Mouse (Mus musculus): ENCODE measurements at regions not wholly inside any gene's neighbourhood (a gene's known extent, or its start where the extent isn't known, plus 50 kb on each side); places are given as distances from the start of the nearest gene placed in this dataset.

DNA sequence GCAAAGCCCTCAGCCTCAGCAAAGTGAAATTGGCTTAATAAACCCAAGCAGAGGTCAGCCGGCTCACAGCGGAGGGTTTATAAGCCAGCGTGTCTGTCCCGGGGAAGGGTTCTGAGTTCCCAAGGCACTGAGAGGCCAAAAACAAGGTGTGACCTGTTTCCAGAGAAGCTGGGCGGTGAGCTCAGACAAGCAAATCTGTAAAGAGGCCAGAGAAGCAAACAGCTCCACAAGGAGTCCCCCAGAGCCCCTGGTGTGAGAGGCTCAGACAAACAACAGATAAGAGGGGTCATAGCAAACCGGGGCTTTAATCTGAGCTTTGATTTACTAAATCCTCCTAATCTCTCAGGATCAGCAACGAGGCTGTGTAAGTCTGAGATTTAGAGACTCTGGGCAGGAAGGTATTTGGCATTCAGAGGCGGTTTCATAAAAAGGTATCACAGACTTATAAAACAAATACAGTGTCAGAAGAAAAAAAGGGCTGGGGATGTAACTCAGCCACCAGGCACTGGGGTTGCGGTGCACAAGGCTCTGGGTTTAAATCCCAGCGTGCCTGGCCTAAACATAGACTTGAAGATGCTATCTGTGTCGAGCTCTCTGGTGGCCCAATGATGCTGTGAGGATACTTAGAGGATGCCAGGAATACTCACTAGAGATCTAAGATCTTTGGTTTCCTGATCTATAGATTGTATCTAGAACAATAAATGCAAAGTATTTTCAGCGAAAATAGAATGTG, 67.8 kb upstream of the Glrp1 start:
- TF ChIP-seq POLR2A (IDR thresholded peaks at IDR 0.05; ENCODE audit: borderline replicate concordance, insufficient read depth, low read length), result no peak
- TF ChIP-seq CTCF (IDR thresholded peaks at IDR 0.05; ENCODE audit: borderline replicate concordance, insufficient read depth, low read depth, low read length), result no peak

Measured in cerebellum, adult 2 months (tissue).